Mouse (Mus musculus): ENCODE data around the gene Cdh26.

GRCm38 (mm10) chr2:178508279-178508678, 77.9 kb downstream of the Cdh26 start:
- TF ChIP-seq CTCF (IDR thresholded peaks at IDR 0.05; ENCODE audit: low read depth): no peak
- TF ChIP-seq EP300 (IDR thresholded peaks at IDR 0.05; ENCODE audit: low read depth): no peak

Data from liver, postnatal 0 days (tissue).